ENCODE assay signal across 19 mouse cellular contexts in genomic region chr5:111790527-111790926, GRCm38 (mm10). TPM values are rescaled to one million over a fixed set of nuclear protein-coding genes. Genes with fewer than 3 reads are reported as not detected.
DNase-seq lines count a peak whose midpoint lies in the region; ATAC-seq and TF ChIP-seq lines count a peak whose summit lies in the region.
"Had no signal": no experiment of that assay in that cellular context is flagged by ENCODE, and none has a peak within 500 bp of the region (broad histone marks: within the 10 kb centered on the region; RNA-seq: fewer than 3 reads in every experiment).

No protein-coding gene starts in this region.

- H3K9ac ChIP-seq in heart, adult 2 months (ENCODE audit: low read depth, low read length), result no peak overlapping the region
- H3K9ac ChIP-seq in lung, embryonic 14.5 days, result no peak overlapping the region
- H3K9ac ChIP-seq in heart, embryonic 13.5 days, result no peak overlapping the region
- H3K9ac ChIP-seq: embryonic facial prominence, embryonic 13.5 days; lung, embryonic 15.5 days; midbrain, embryonic 15.5 days had no signal

- no peaks in the 10 kb centered on the region for H3K36me3 ChIP-seq in heart, embryonic 10.5 days
- H3K36me3 ChIP-seq in heart, adult 2 months (ENCODE audit: control insufficient read depth, insufficient read depth, low read length), result no peaks in the 10 kb centered on the region
- H3K36me3 ChIP-seq in lung, embryonic 14.5 days (ENCODE audit: insufficient read depth), result no peaks in the 10 kb centered on the region
- H3K36me3 ChIP-seq in heart, embryonic 13.5 days, result no peaks in the 10 kb centered on the region
- H3K36me3 ChIP-seq: embryonic facial prominence, embryonic 13.5 days; lung, embryonic 15.5 days; midbrain, embryonic 15.5 days had no signal

- no peak for TF ChIP-seq POLR2A in heart, adult 2 months (IDR thresholded peaks at IDR 0.05; ENCODE audit: insufficient read depth, low read depth, low read length)

- peak; percentile 89 for DNase-seq in heart, embryonic 10.5 days (ENCODE audit: low spot score)
- no peak for DNase-seq in heart, adult 2 months
- DNase-seq in lung, embryonic 14.5 days, result peak; percentile 42
- DNase-seq in lung, postnatal 36 days, result no peak
- peak; percentile 53 for DNase-seq in mesoderm, embryonic 11.5 days (ENCODE audit: low read depth, low spot score)
- no peak for DNase-seq in thymus, postnatal 14 days
- DNase-seq in thymus, postnatal 25 days, result no peak
- DNase-seq: adrenal gland, postnatal 25 days; cerebellum, adult 18-20 months had no signal

- TF ChIP-seq CTCF in heart, adult 2 months (IDR thresholded peaks at IDR 0.05), result no peak
- no peak for TF ChIP-seq CTCF in lung, embryonic 14.5 days (IDR thresholded peaks at IDR 0.05; ENCODE audit: low read depth)

- intact Hi-C loops in heart, adult 2 months (cut with DNase I), result no loop called here

- no peaks in the 10 kb centered on the region for H3K79me2 ChIP-seq in heart, adult 2 months (replicated peaks; ENCODE audit: control insufficient read depth, insufficient read depth, low read length)

- peak overlapping the region; percentile 75 for H3K27ac ChIP-seq in heart, embryonic 10.5 days
- no peak overlapping the region for H3K27ac ChIP-seq in heart, adult 2 months
- no peak overlapping the region; the same call in 1 of the 2 replicates for H3K27ac ChIP-seq in lung, embryonic 14.5 days (ENCODE audit: low read depth)
- H3K27ac ChIP-seq in heart, embryonic 13.5 days (replicated peaks), result peak overlapping the region; percentile 76
- H3K27ac ChIP-seq: embryonic facial prominence, embryonic 13.5 days; midbrain, embryonic 15.5 days had no signal

- no peaks in the 10 kb centered on the region for H3K9me3 ChIP-seq in heart, embryonic 10.5 days
- no peaks in the 10 kb centered on the region for H3K9me3 ChIP-seq in lung, embryonic 14.5 days (ENCODE audit: low read depth, low read length)
- no peaks in the 10 kb centered on the region for H3K9me3 ChIP-seq in heart, embryonic 13.5 days
- H3K9me3 ChIP-seq: embryonic facial prominence, embryonic 13.5 days; lung, embryonic 15.5 days; midbrain, embryonic 15.5 days had no signal

- H3K4me3 ChIP-seq in heart, embryonic 10.5 days, result peak overlapping the region; percentile 1; the same call in 1 of the 2 replicates
- no peak overlapping the region for H3K4me3 ChIP-seq in heart, adult 2 months
- H3K4me3 ChIP-seq in lung, embryonic 14.5 days (ENCODE audit: low read depth, low read length), result no peak overlapping the region
- H3K4me3 ChIP-seq in heart, embryonic 13.5 days, result no peak overlapping the region
- H3K4me3 ChIP-seq: embryonic facial prominence, embryonic 13.5 days; lung, embryonic 15.5 days; midbrain, embryonic 15.5 days had no signal

- H3K4me2 ChIP-seq in lung, embryonic 14.5 days, result no peak overlapping the region
- H3K4me2 ChIP-seq in heart, embryonic 13.5 days, result peak overlapping the region; percentile 22; the same call in 1 of the 2 replicates
- H3K4me2 ChIP-seq: embryonic facial prominence, embryonic 13.5 days; lung, embryonic 15.5 days; midbrain, embryonic 15.5 days had no signal

- 10% methylated on average over 9 of the region's 9 CpGs for WGBS in heart, embryonic 10.5 days
- 39% methylated on average over 9 of the region's 9 CpGs for WGBS in heart, adult 2 months
- 24% methylated on average over 9 of the region's 9 CpGs for WGBS in lung, embryonic 14.5 days
- 13% methylated on average over 9 of the region's 9 CpGs for WGBS in heart, embryonic 13.5 days

- peak; percentile 62 for ATAC-seq in lung, embryonic 14.5 days (ENCODE audit: insufficient read depth)
- no peak for ATAC-seq in heart, embryonic 13.5 days (ENCODE audit: extremely low read depth, insufficient number of reproducible peaks, low FRiP score, low TSS enrichment)
- ATAC-seq: CD4-positive, CD25-positive, alpha-beta regulatory T cell, adult 4 months; forebrain, embryonic 16.5 days; midbrain, embryonic 15.5 days had no signal

- TF ChIP-seq EP300 in heart, adult 2 months (IDR thresholded peaks at IDR 0.05; ENCODE audit: insufficient read depth, low read depth, low read length), result no peak

- peaks cover 63% of the 10 kb centered on the region for H3K4me1 ChIP-seq in heart, embryonic 10.5 days
- H3K4me1 ChIP-seq in heart, adult 2 months (ENCODE audit: control insufficient read depth, insufficient read depth, low read length), result peaks cover 12% of the 10 kb centered on the region
- H3K4me1 ChIP-seq in lung, embryonic 14.5 days (ENCODE audit: insufficient read depth), result peaks cover 20% of the 10 kb centered on the region
- H3K4me1 ChIP-seq in heart, embryonic 13.5 days, result peaks cover 58% of the 10 kb centered on the region
- H3K4me1 ChIP-seq: midbrain, embryonic 15.5 days had no signal

- H3K27me3 ChIP-seq in heart, embryonic 10.5 days (ENCODE audit: insufficient read depth, poor library complexity, severe bottlenecking), result peaks cover 7% of the 10 kb centered on the region; the same call in 1 of the 2 replicates
- no peaks in the 10 kb centered on the region for H3K27me3 ChIP-seq in heart, adult 2 months (ENCODE audit: control insufficient read depth, insufficient read depth, low read length)
- no peaks in the 10 kb centered on the region for H3K27me3 ChIP-seq in lung, embryonic 14.5 days (ENCODE audit: insufficient read depth, low read length)
- no peaks in the 10 kb centered on the region for H3K27me3 ChIP-seq in heart, embryonic 13.5 days (replicated peaks)
- H3K27me3 ChIP-seq: embryonic facial prominence, embryonic 13.5 days; lung, embryonic 15.5 days; midbrain, embryonic 15.5 days had no signal

RNA-seq across cellular contexts. Expression of gene Gm26897, which starts 56.8 kb away (rescaled TPM):
- not detected in 2 replicates for polyA plus RNA-seq in heart, embryonic 10.5 days (2016; fragmentation: Nextera tagmentation; extraction: Ambion mirVana)
- not detected for total RNA-seq in heart, adult 2 months (2021)
- not detected in 2 replicates for polyA plus RNA-seq in heart, adult 2 months (2012; rRNA removed)
- not detected in 2 replicates for polyA plus RNA-seq in lung, embryonic 14.5 days (2014; fragmentation: Nextera tagmentation; extraction: Ambion mirVana)
- not detected in 2 replicates for polyA plus RNA-seq in heart, embryonic 13.5 days (2015; fragmentation: Nextera tagmentation; extraction: Ambion mirVana)
- total RNA-seq: adrenal gland, postnatal 25 days; granulocyte monocyte progenitor cell, adult 5-6 weeks; left cerebral cortex, postnatal 10 days had no signal
- polyA plus RNA-seq: CD4-positive, CD25-positive, alpha-beta regulatory T cell, adult 4 months; embryonic facial prominence, embryonic 13.5 days; forebrain, embryonic 16.5 days; lung, embryonic 15.5 days; midbrain, embryonic 15.5 days; neural tube, embryonic 14.5 days; testis, adult 2 months had no signal

Comparison
In these comparisons a context has a peak if more than half of its experiments do, and no peak if none do; other contexts are left out.
1. DNase-seq: peak in heart, embryonic 10.5 days (single experiment), lung, embryonic 14.5 days (single experiment) and mesoderm, embryonic 11.5 days (single experiment); none in heart, adult 2 months (0 of 2), lung, postnatal 36 days (single experiment), thymus, postnatal 14 days (single experiment) and thymus, postnatal 25 days (single experiment).
2. H3K27ac ChIP-seq: peak in heart, embryonic 10.5 days (single experiment) and heart, embryonic 13.5 days (single experiment); none in heart, adult 2 months (single experiment) and lung, embryonic 14.5 days (single experiment).